Mouse (Mus musculus): ENCODE measurements around the gene Dnaaf5.

Gene Dnaaf5

GRCm38 (mm10) chr5:139149681-139150602 lies at the start of gene Dnaaf5, which contains the start of gene Prkar1b:
Dnaaf5 (plus strand) TSS chr5:139150223.
Prkar1b (minus strand) TSS chr5:139150001.
- in situ Hi-C loops (cut with MboI; ENCODE audit: low sequenced_read_pairs) = no loop called here

GRCm38 (mm10) chr5:139101783-139102182 lies 48.2 kb upstream of the Dnaaf5 start:
- in situ Hi-C loops (cut with MboI; ENCODE audit: low sequenced_read_pairs) = no loop called here

- in situ Hi-C loops (cut with MboI; ENCODE audit: low sequenced_read_pairs) = no loop called here
Observed at GRCm38 (mm10) chr5:139107815-139108214, 42.2 kb upstream of the Dnaaf5 start.

GRCm38 (mm10) chr5:139110140-139110855 lies 39.7 kb upstream of the Dnaaf5 start:
- in situ Hi-C loops (cut with MboI; ENCODE audit: low sequenced_read_pairs) = no loop called here

GRCm38 (mm10) chr5:139111991-139112390 lies 38.0 kb upstream of the Dnaaf5 start:
- in situ Hi-C loops (cut with MboI; ENCODE audit: low sequenced_read_pairs) = no loop called here

- in situ Hi-C loops (cut with MboI; ENCODE audit: low sequenced_read_pairs) = no loop called here
Observed at GRCm38 (mm10) chr5:139112418-139112817, 37.6 kb upstream of the Dnaaf5 start.

GRCm38 (mm10) chr5:139114876-139115275 lies 35.1 kb upstream of the Dnaaf5 start:
- in situ Hi-C loops (cut with MboI; ENCODE audit: low sequenced_read_pairs) = no loop called here

- in situ Hi-C loops (cut with MboI; ENCODE audit: low sequenced_read_pairs) = no loop called here
Observed at GRCm38 (mm10) chr5:139115507-139115906, 34.5 kb upstream of the Dnaaf5 start.

GRCm38 (mm10) chr5:139118139-139118960 lies 31.7 kb upstream of the Dnaaf5 start:
- in situ Hi-C loops (cut with MboI; ENCODE audit: low sequenced_read_pairs) = no loop called here

GRCm38 (mm10) chr5:139118961-139119276 lies 31.1 kb upstream of the Dnaaf5 start:
- in situ Hi-C loops (cut with MboI; ENCODE audit: low sequenced_read_pairs) = no loop called here

GRCm38 (mm10) chr5:139125717-139126116 lies 24.3 kb upstream of the Dnaaf5 start:
- in situ Hi-C loops (cut with MboI; ENCODE audit: low sequenced_read_pairs) = no loop called here

GRCm38 (mm10) chr5:139128476-139129065 lies 21.5 kb upstream of the Dnaaf5 start:
- in situ Hi-C loops (cut with MboI; ENCODE audit: low sequenced_read_pairs) = no loop called here

GRCm38 (mm10) chr5:139129078-139129477 lies 20.9 kb upstream of the Dnaaf5 start:
- in situ Hi-C loops (cut with MboI; ENCODE audit: low sequenced_read_pairs) = no loop called here

- in situ Hi-C loops (cut with MboI; ENCODE audit: low sequenced_read_pairs) = no loop called here
Observed at GRCm38 (mm10) chr5:139129572-139130151, 20.4 kb upstream of the Dnaaf5 start.

GRCm38 (mm10) chr5:139130351-139130750 lies 19.7 kb upstream of the Dnaaf5 start:
- in situ Hi-C loops (cut with MboI; ENCODE audit: low sequenced_read_pairs) = no loop called here

- in situ Hi-C loops (cut with MboI; ENCODE audit: low sequenced_read_pairs) = no loop called here
Observed at GRCm38 (mm10) chr5:139134501-139134900, 15.5 kb upstream of the Dnaaf5 start.

GRCm38 (mm10) chr5:139136341-139136740 lies 13.7 kb upstream of the Dnaaf5 start:
- in situ Hi-C loops (cut with MboI; ENCODE audit: low sequenced_read_pairs) = no loop called here

GRCm38 (mm10) chr5:139137176-139137575 lies 12.8 kb upstream of the Dnaaf5 start:
- in situ Hi-C loops (cut with MboI; ENCODE audit: low sequenced_read_pairs) = no loop called here

GRCm38 (mm10) chr5:139138261-139138925 lies 11.6 kb upstream of the Dnaaf5 start:
- in situ Hi-C loops (cut with MboI; ENCODE audit: low sequenced_read_pairs) = no loop called here
